Mouse (Mus musculus) MEL (cell line): ENCODE data around the gene Jade2.

Source experiments
- BHLHE40 ChIP-seq: IDR thresholded peaks from 2 replicates; pipeline ENCODE4 v1.6.1; 2012; ENCODE audit warnings: low read depth, mild to moderate bottlenecking, inconsistent platforms, low read length, improper control_type of control experiment, borderline replicate concordance
- GABPA ChIP-seq: IDR thresholded peaks from 2 replicates; pipeline ENCODE4 v1.6.1; 2012; ENCODE audit warnings: low read depth, mild to moderate bottlenecking, inconsistent platforms, low read length, improper control_type of control experiment, moderate library complexity
- POLR2A ChIP-seq, 2 experiments: IDR thresholded peaks; 2 replicates each; pipeline ENCODE4 v1.6.1; 2011 to 2012; ENCODE audit warnings: low read length in 2 of 2, mild to moderate bottlenecking in 2 of 2, control low read depth in 1 of 2, improper control_type of control experiment in 1 of 2, low read depth in 1 of 2, moderate library complexity in 1 of 2; ENCODE audit not compliant: control insufficient read depth in 1 of 2, insufficient read depth in 1 of 2, poor library complexity in 1 of 2
- ZKSCAN1 ChIP-seq: IDR thresholded peaks from 2 replicates; pipeline ENCODE4 v1.6.1; 2012; ENCODE audit warnings: low read depth, mild to moderate bottlenecking, inconsistent platforms, low read length, improper control_type of control experiment, moderate library complexity
- ZMIZ1 ChIP-seq: IDR thresholded peaks from 2 replicates; pipeline ENCODE4 v1.6.1; 2012; ENCODE audit warnings: low read depth, mild to moderate bottlenecking, inconsistent platforms, low read length, improper control_type of control experiment, moderate library complexity

GRCm38 (mm10) chr11:51896012-51896411 lies 38.6 kb upstream of the Jade2 start:
- TF ChIP-seq POLR2A (IDR thresholded peaks at IDR 0.05; ENCODE audit: control insufficient read depth in 1 of 2, insufficient read depth in 1 of 2, low read depth in 1 of 2, low read length in 2 of 2, poor library complexity in 1 of 2), result no peak
- TF ChIP-seq BHLHE40, result no peak
- no peak for TF ChIP-seq ZMIZ1
- no peak for TF ChIP-seq GABPA
- no peak for TF ChIP-seq ZKSCAN1
